Mouse (Mus musculus) spleen, adult 2 months (tissue): ENCODE measurements around the gene Mmrn2.

Experiments
- CTCF ChIP-seq: fragments of 200-500 bp; IDR thresholded peaks from 2 replicates; pipeline ENCODE4 v1.5.1; 2011; ENCODE audit warnings: mild to moderate bottlenecking, inconsistent platforms; ENCODE audit not compliant: insufficient read depth, insufficient read length, insufficient replicate concordance; ENCODE audit errors: extremely low read depth
- POLR2A ChIP-seq: fragments of 200-500 bp; IDR thresholded peaks from 2 replicates; pipeline ENCODE4 v1.6.1; 2011; ENCODE audit warnings: low read depth, low read length, inconsistent platforms

GRCm38 (mm10) chr14:34429069-34429468 lies 53.8 kb downstream of the Mmrn2 start:
- TF ChIP-seq CTCF (no peak), POLR2A (no peak)
